Mouse (Mus musculus) small intestine, adult 2 months (tissue): ENCODE data around the gene Hacd3. TPM values are rescaled to one million over a fixed set of nuclear protein-coding genes. Genes with fewer than 3 reads are reported as not detected.

Source experiments
- H3K27ac ChIP-seq: fragments of 200-500 bp; 2 replicates; pipeline ENCODE4 v1.5.1; 2012; ENCODE audit warnings: low read depth, low read length, control low read depth, inconsistent platforms; ENCODE audit not compliant: insufficient read depth
- H3K27me3 ChIP-seq: fragments of 200-500 bp; 2 replicates; pipeline ENCODE4 v1.6.1; 2012; ENCODE audit warnings: mild to moderate bottlenecking, moderate library complexity, low read length, inconsistent platforms; ENCODE audit not compliant: control insufficient read depth, insufficient read depth
- H3K36me3 ChIP-seq: fragments of 200-500 bp; 2 replicates; pipeline ENCODE4 v1.6.1; 2012; ENCODE audit warnings: mild to moderate bottlenecking, low read length, control low read depth, inconsistent platforms; ENCODE audit not compliant: control insufficient read depth, insufficient read depth
- H3K4me1 ChIP-seq: fragments of 200-500 bp; 2 replicates; pipeline ENCODE4 v1.6.1; 2012; ENCODE audit warnings: low read length, inconsistent platforms, mixed read lengths; ENCODE audit not compliant: control insufficient read depth, insufficient read depth, insufficient read length
- H3K4me3 ChIP-seq: fragments of 200-500 bp; 2 replicates; pipeline ENCODE4 v1.5.1; 2012; ENCODE audit warnings: low read depth, mild to moderate bottlenecking, control low read depth, inconsistent platforms, low read length, moderate library complexity
- CTCF ChIP-seq: fragments of 200-500 bp; IDR thresholded peaks from 2 replicates; pipeline ENCODE4 v1.5.1; 2012; ENCODE audit warnings: low read depth, mild to moderate bottlenecking, control low read depth, inconsistent platforms, low read length, moderate library complexity, mixed read lengths; ENCODE audit not compliant: insufficient replicate concordance, insufficient read length; ENCODE audit errors: extremely low read depth
- POLR2A ChIP-seq: fragments of 200-500 bp; IDR thresholded peaks from 2 replicates; pipeline ENCODE4 v1.6.1; 2012; ENCODE audit warnings: low read depth, mild to moderate bottlenecking, control low read depth, inconsistent platforms, low read length, moderate library complexity
- WGBS: fragments of 180-500 bp; shearing (Covaris S2); methylation state at CpG from one replicate; pipeline ENCODE4 v1.1.7; 2018; 5-methylcytosine and 5-hydroxymethylcytosine counted together
- polyA plus RNA-seq: library from polyadenylated mRNA; depleted of rRNA; stranded (reverse); fragments of >200 nt; gene quantifications from 2 replicates; pipeline ENCODE4 v1.2.3, GENCODE M21; 2012

The Hacd3 gene
- polyA plus RNA-seq, 1 experiment, result 17.2 TPM

DNA sequence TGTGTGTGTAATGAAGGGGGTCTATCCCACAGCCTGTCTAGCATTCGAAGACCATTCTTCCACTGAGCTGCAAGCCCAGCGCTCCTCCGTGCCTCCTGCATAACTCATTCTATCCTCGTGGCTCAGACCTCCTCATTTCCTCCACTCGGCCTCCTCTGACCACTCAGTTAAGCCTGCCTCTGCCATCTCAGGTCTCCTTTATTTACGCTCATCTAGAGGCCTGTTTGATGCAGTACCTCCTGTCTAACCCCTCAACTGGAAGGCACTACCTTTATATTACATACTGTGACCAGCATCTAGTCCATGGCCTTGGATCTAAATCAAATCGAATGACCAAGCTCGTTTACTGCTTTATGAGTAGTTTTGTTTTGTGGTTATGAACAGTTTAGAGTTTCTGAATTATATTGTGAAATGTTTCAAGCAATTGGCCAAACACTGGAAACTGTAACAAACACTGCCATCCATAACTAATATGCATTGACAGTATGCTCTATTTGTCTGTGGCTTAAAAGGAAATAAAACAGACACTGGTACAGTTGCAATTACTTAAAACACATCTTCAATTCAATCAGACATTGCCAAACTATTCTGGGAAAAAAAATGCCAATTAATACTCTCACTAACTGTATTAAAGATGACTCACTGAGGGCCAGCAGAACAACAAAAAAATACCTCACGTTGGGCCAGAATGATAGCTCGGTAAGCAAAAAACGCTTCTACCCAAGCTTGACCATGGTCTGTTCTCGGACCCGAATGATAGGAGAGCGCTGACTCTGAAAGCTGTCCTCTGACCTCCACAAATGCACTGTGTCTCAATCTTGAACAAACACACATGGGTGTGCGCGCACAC is 4.3 kb downstream of the Hacd3 start:
- Histone ChIP-seq H3K4me3 (no peak overlapping the region), H3K27ac (no peak overlapping the region), H3K36me3 (no peaks in the 10 kb centered on the region), H3K4me1 (peaks cover 17% of the 10 kb centered on the region), H3K27me3 (no peaks in the 10 kb centered on the region)
- WGBS, result 80% methylated on average over 16 of the region's 16 CpGs
- TF ChIP-seq POLR2A (no peak), CTCF (no peak)

GRCm38 (mm10) chr9:65016241-65016977 is 5.1 kb downstream of the Hacd3 start:
- H3K36me3 ChIP-seq, result no peaks in the 10 kb centered on the region
- no peak overlapping the region for H3K27ac ChIP-seq
- 79% methylated on average over 4 of the region's 4 CpGs for WGBS
- no peak overlapping the region for H3K4me3 ChIP-seq
- TF ChIP-seq CTCF (no peak), POLR2A (no peak)
- no peaks in the 10 kb centered on the region for H3K27me3 ChIP-seq
- peaks cover 14% of the 10 kb centered on the region for H3K4me1 ChIP-seq

DNA sequence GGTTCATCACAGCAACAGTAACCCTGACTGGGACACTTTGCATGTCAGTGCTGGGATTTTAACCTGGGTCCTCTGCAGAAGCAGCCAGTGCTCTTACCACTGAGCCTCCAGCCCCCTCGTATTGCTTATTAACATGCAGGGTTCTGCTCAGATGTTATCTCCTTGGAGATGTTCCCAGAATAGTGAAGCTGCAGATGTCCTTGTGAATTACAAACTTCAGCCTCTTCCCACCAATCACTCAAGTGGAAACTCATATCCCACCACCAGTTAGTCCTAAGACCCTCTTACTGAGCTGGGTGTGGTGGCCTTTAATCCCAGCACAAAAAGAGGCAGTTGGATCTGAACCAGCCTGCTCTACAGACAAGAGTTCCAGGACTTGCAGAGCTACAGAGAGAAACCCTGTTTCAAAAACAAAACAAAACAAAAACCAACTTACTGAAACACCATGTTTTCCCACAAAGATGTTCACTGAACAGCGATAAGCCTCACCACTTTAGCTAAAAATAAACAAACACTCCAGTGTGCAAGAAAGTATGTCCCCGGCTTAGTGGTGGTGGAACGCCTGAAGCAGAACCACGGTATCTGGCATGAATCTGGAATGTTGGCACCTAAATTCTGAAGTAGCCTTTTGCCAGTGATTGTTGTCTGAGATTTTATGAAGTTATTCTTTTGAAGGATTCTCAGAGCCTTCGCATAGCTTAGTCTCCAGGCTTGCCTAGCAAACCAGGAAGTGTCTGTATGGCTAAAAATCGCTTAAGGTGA is 5.9 kb downstream of the Hacd3 start:
- H3K27ac ChIP-seq, result no peak overlapping the region
- TF ChIP-seq POLR2A (no peak), CTCF (no peak)

GRCm38 (mm10) chr9:65011304-65011703 is 10.2 kb downstream of the Hacd3 start:
- Histone ChIP-seq H3K27me3 (no peaks in the 10 kb centered on the region), H3K4me3 (no peak overlapping the region), H3K36me3 (peaks cover 11% of the 10 kb centered on the region), H3K4me1 (0 out of 2 replicates have a peak, but pooled peaks cover 2% of the 10 kb centered on the region), H3K27ac (no peak overlapping the region)
- WGBS, result 46% methylated on average over 6 of the region's 6 CpGs
- TF ChIP-seq POLR2A (no peak), CTCF (peak; percentile 39; the same call in 1 of the 2 replicates)

More for the DNA sequence above, 5.9 kb downstream of the Hacd3 start:
- Histone ChIP-seq H3K4me1 (peaks cover 14% of the 10 kb centered on the region), H3K4me3 (no peak overlapping the region), H3K27me3 (no peaks in the 10 kb centered on the region), H3K36me3 (no peaks in the 10 kb centered on the region)
- WGBS, result 39% methylated on average over 7 of the region's 7 CpGs

DNA sequence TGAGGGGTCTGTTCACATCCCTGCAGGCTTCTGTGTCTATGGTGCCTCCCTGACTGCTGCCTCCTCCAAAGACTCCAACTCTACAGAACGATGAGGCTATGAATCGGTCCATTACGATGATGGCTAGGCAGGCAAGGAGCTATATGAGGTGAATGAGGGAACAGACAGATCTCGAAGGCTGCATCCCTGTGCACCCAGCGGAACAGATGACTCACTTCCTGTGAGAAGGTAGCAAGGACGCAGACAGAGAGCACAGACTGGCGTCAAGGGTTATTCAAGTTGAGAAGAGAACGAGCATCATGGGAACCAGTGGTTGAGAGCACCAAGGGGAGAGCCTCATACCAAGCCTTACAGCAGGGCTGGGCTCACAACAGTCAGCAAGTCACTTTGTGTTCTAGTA is 10.9 kb downstream of the Hacd3 start:
- H3K27ac ChIP-seq, result no peak overlapping the region
- H3K27me3 ChIP-seq, result no peaks in the 10 kb centered on the region
- no peaks in the 10 kb centered on the region for H3K4me1 ChIP-seq
- WGBS, result 69% methylated on average over 8 of the region's 8 CpGs
- peaks cover 16% of the 10 kb centered on the region for H3K36me3 ChIP-seq
- TF ChIP-seq POLR2A (no peak), CTCF (no peak)
- H3K4me3 ChIP-seq, result no peak overlapping the region

GRCm38 (mm10) chr9:65005737-65006136 is 15.8 kb downstream of the Hacd3 start:
- no peaks in the 10 kb centered on the region for H3K27me3 ChIP-seq
- H3K27ac ChIP-seq, result no peak overlapping the region
- TF ChIP-seq POLR2A (no peak), CTCF (no peak)
- 95% methylated on average over 8 of the region's 8 CpGs for WGBS
- H3K4me1 ChIP-seq, result no peaks in the 10 kb centered on the region
- peaks cover 34% of the 10 kb centered on the region for H3K36me3 ChIP-seq
- H3K4me3 ChIP-seq, result no peak overlapping the region
